Mouse (Mus musculus): ENCODE results near the gene Kcng1. TPM values are rescaled to one million over a fixed set of nuclear protein-coding genes. Genes with fewer than 3 reads are reported as not detected.

The Kcng1 gene
- polyA plus RNA-seq, 1 experiment from 2014 or later, result 0.10 TPM

DNA sequence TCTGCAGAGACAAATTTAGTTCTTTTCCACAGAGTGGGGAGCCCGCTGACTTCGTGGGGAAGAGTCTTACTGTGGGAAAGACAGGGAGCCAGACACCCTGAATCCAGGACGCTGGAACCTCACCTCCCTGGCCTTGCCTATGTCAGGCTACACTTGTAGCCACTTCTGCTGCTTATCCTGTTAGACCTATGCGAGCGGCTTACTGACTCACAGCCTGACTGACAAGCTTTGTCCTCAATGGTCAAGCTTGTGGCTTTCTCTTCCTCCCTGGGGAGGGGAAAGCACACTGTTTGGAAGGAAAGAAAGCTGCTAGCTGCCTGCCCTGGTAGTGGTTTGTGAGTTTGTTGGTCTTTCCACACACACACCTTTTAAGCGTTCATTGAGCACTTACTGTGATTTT, 11.0 kb upstream of the Kcng1 start:
- H3K4me1 ChIP-seq (replicated peaks), result 0 out of 2 replicates have a peak, but pooled peaks cover 3% of the 10 kb centered on the region
- no peak overlapping the region for H3K4me2 ChIP-seq
- H3K4me3 ChIP-seq (replicated peaks), result no peak overlapping the region
- no peak overlapping the region for H3K27ac ChIP-seq
- 0 out of 2 replicates have a peak, but pooled peaks cover 13% of the 10 kb centered on the region for H3K27me3 ChIP-seq
- ATAC-seq (ENCODE audit: low read depth), result no peak
- no peak overlapping the region for H3K9ac ChIP-seq
- WGBS (ENCODE audit: insufficient replicate concordance), result 13% methylated on average over 6 of the region's 6 CpGs
- no peak for DNase-seq
- H3K36me3 ChIP-seq, result no peaks in the 10 kb centered on the region
- peaks cover 6% of the 10 kb centered on the region; the same call in 1 of the 2 replicates for H3K9me3 ChIP-seq (replicated peaks)

DNA sequence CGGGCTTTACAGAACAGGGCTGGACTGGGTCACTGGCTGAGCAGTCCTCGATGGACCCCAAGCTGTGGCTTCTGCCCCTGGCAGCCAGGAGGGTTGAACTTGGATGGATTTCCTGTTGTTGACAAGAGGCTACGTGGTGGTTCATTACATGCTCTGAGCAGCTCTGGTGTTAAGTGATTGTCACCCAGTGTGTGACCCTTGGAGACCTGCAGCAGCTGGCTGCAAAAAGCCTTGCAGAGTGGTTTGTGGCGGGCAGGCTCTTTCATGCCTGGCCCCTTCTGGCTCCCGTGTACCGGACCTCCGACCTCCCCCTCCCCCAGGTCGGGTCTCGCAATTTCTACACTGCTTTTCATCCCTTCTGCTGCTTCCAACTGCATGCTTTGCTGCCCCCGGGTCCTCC, 10.5 kb upstream of the Kcng1 start:
- H3K27me3 ChIP-seq, result 0 out of 2 replicates have a peak, but pooled peaks cover 13% of the 10 kb centered on the region
- H3K9ac ChIP-seq, result no peak overlapping the region
- no peaks in the 10 kb centered on the region for H3K36me3 ChIP-seq
- 0 out of 2 replicates have a peak, but pooled peaks cover 3% of the 10 kb centered on the region for H3K4me1 ChIP-seq (replicated peaks)
- H3K4me2 ChIP-seq, result no peak overlapping the region
- no peak overlapping the region for H3K4me3 ChIP-seq (replicated peaks)
- H3K27ac ChIP-seq, result no peak overlapping the region
- WGBS (ENCODE audit: insufficient replicate concordance), result 5% methylated on average over 10 of the region's 10 CpGs
- H3K9me3 ChIP-seq (replicated peaks), result peaks cover 6% of the 10 kb centered on the region; the same call in 1 of the 2 replicates
- no peak for DNase-seq
- no peak for ATAC-seq (ENCODE audit: low read depth)

DNA sequence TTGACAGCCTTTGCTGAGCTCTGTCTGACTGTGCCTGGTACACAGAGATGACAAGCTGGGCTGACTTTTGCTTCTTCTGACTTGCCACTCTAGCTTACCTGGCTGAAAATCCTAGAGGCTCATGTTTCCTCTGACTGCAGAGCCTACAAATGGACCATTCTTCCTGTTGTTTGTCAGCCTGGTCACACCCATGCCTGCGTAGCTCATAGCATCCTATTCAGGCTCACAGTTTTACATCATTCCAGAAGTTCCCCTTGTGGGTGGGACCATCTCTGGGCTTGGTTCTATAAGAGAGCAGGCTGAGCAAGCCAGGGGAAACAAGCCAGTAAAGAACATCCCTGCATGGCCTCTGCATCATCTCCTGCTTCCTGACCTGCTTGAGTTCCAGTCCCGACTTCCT, 8.3 kb upstream of the Kcng1 start:
- Histone ChIP-seq H3K9ac (no peak overlapping the region), H3K4me2 (no peak overlapping the region), H3K27ac (no peak overlapping the region), H3K36me3 (no peaks in the 10 kb centered on the region), H3K4me3 (replicated peaks) (no peak overlapping the region), H3K4me1 (replicated peaks) (0 out of 2 replicates have a peak, but pooled peaks cover 3% of the 10 kb centered on the region), H3K27me3 (peaks cover 18% of the 10 kb centered on the region), H3K9me3 (replicated peaks) (peaks cover 6% of the 10 kb centered on the region; the same call in 1 of the 2 replicates)
- ATAC-seq (ENCODE audit: low read depth) (no peak), DNase-seq (no peak)
- 64% methylated on average over 2 of the region's 2 CpGs for WGBS (ENCODE audit: insufficient replicate concordance)

DNA sequence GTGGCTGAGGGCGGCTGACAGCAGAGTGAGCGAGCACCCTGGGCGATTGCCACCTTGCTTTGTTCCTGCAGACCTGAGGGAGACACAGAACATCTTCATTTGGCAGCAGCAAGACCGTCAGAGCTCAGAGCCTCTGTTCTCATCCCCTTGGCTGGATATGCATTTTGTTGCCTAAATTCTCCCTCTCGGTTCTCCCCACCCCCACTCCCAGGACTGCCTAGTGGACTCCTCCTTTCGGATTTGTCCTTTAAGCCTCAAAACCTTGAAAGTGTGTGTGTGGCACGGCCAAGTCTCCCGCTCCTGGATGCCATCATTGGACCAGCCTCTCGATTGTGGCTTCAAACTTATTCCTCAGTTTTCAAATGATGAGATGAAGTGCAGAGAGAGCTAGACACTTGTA, 7.5 kb upstream of the Kcng1 start:
- Histone ChIP-seq H3K27ac (no peak overlapping the region), H3K9ac (no peak overlapping the region), H3K4me1 (replicated peaks) (0 out of 2 replicates have a peak, but pooled peaks cover 3% of the 10 kb centered on the region), H3K9me3 (replicated peaks) (peaks cover 6% of the 10 kb centered on the region; the same call in 1 of the 2 replicates), H3K27me3 (peaks cover 21% of the 10 kb centered on the region), H3K36me3 (no peaks in the 10 kb centered on the region), H3K4me2 (no peak overlapping the region), H3K4me3 (replicated peaks) (no peak overlapping the region)
- WGBS (ENCODE audit: insufficient replicate concordance), result 43% methylated on average over 9 of the region's 9 CpGs
- DNase-seq (no peak), ATAC-seq (ENCODE audit: low read depth) (no peak)

DNA sequence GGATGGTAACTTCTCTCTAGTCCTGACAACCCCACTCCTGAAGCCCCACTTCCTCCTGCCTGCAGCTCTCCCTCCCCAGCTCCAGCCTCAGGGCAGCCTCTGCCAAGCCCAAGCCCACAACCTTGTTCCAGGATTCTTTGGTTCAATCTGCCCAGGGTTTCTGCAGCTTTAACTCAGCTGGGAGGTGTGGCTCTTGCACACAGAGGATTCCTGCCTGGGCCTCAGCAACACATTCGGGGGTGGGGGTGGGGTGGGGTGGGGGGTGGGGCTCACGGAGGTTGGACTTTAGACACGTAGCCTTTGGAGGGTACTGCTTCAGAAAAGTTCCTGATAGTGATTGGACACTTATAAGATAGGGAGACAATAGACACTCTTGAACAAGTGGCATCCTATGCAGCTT, 5.5 kb upstream of the Kcng1 start:
- Histone ChIP-seq H3K36me3 (no peaks in the 10 kb centered on the region), H3K27ac (no peak overlapping the region), H3K9ac (no peak overlapping the region), H3K4me2 (no peak overlapping the region), H3K9me3 (replicated peaks) (peaks cover 6% of the 10 kb centered on the region; the same call in 1 of the 2 replicates), H3K27me3 (peaks cover 35% of the 10 kb centered on the region), H3K4me3 (replicated peaks) (no peak overlapping the region), H3K4me1 (replicated peaks) (0 out of 2 replicates have a peak, but pooled peaks cover 2% of the 10 kb centered on the region)
- 22% methylated on average over 3 of the region's 3 CpGs for WGBS (ENCODE audit: insufficient replicate concordance)
- no peak for ATAC-seq (ENCODE audit: low read depth)
- DNase-seq, result no peak

DNA sequence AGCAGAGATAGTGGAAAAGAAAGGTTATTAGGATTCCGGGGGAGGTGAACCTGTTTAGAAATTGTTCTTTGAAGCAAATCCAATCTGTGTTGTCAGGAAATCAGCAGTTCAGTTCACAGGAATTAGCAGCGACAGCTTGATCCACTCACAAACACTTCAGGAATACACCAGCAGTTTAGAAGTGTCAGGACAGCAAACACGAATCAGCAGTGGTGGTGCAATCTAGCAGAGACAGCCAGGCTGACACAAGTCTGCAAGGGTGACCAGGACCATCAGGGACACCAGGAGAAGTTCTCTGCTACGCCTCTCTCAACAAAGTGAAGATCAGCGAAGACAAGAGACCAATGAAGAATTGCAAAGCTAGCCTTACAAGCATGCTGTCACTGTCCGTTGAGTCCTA, 3.6 kb upstream of the Kcng1 start:
- no peak overlapping the region for H3K4me2 ChIP-seq
- no peak overlapping the region for H3K27ac ChIP-seq
- 69% methylated on average over 6 of the region's 6 CpGs for WGBS (ENCODE audit: insufficient replicate concordance)
- H3K27me3 ChIP-seq, result peaks cover 53% of the 10 kb centered on the region
- H3K9ac ChIP-seq, result no peak overlapping the region
- H3K9me3 ChIP-seq (replicated peaks), result no peaks in the 10 kb centered on the region
- ATAC-seq (ENCODE audit: low read depth) (no peak), DNase-seq (no peak)
- no peaks in the 10 kb centered on the region for H3K36me3 ChIP-seq
- H3K4me3 ChIP-seq (replicated peaks), result no peak overlapping the region
- H3K4me1 ChIP-seq (replicated peaks), result 0 out of 2 replicates have a peak, but pooled peaks cover 5% of the 10 kb centered on the region

DNA sequence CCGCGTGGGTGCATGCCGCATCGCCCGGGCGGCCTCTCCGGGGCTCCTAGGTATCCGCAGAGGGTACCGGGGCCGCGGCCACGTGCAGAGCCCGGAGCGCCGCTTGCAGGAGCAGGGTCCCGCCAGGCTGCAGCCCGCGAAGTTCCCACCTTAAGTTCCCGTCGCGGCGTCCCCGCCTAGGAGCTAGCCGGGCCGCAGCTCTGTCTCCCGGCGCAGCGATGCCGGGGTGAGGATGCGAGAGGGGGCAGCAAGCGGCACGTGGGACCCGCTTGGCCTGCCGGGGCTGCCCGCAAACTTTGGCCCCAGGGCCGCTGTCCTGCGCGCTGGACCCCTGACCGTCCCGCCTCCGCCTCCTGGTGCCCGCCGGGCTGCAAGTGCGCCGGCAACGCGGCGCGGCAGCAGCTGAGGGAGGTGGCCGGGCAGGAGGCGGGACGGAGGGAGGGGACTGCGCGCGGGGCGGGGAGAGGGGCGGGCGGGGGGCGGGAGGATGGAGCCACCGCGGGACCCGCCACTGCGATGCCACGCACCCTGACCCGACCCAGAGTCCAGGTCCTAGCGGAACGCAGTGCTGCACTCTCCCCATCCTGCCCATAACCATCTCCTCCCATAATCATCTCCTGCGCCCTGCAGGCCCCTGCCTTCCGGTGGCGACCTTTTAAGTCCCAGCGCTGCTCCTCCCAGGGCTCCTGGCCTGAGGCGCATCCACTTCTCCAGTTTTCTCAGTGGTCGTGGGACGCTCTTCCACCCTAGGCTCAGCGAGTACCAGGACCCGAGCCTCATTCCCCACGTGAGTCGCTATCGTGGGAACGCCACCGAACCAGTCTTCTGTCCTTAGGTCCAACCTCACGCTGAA, 581 bp downstream of the Kcng1 start:
- Histone ChIP-seq H3K9me3 (replicated peaks) (no peaks in the 10 kb centered on the region), H3K27me3 (peaks cover 88% of the 10 kb centered on the region), H3K9ac (no peak overlapping the region), H3K27ac (no peak overlapping the region), H3K4me1 (replicated peaks) (0 out of 2 replicates have a peak, but pooled peaks cover 5% of the 10 kb centered on the region), H3K4me3 (replicated peaks) (peak overlapping the region; percentile 47), H3K4me2 (peak overlapping the region; percentile 63), H3K36me3 (no peaks in the 10 kb centered on the region)
- ATAC-seq (ENCODE audit: low read depth) (peak; percentile 41; the same call in 1 of the 2 replicates), DNase-seq (no peak)
- WGBS (ENCODE audit: insufficient replicate concordance), result 2% methylated on average over 72 of the region's 82 CpGs

DNA sequence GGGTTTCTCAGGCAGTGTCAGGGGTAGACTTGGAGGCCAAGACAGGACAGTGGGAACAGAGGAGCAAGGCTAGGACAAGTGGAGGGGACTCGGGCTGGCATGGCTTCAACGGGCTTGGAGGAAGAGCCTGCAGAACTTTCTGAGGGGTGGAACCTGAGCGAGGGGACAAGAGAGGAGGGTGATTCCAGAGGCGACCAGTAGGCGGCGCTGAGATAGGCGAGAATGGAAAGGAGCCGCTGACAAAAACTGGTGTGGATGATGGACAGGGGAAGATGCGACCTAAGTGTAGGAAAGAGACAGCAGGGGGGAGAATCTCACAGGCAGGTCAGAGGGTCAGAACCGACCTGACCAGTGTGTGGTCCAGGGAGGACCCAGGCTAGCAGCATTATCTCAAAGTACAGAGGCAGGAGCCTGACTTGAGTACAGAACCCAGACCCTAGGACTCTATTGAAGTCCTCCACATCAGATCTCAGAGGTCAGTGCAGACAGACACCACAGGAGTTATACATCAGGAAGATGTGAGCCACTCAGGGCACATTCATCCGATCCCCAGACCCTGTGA, 7.1 kb downstream of the Kcng1 start:
- Histone ChIP-seq H3K27me3 (peaks cover 77% of the 10 kb centered on the region), H3K4me2 (no peak overlapping the region), H3K4me1 (replicated peaks) (peaks cover 6% of the 10 kb centered on the region; the same call in 1 of the 2 replicates), H3K4me3 (replicated peaks) (no peak overlapping the region), H3K27ac (no peak overlapping the region), H3K9me3 (replicated peaks) (no peaks in the 10 kb centered on the region), H3K9ac (no peak overlapping the region), H3K36me3 (no peaks in the 10 kb centered on the region)
- DNase-seq (peak; percentile 15), ATAC-seq (ENCODE audit: low read depth) (no peak)
- 3% methylated on average over 11 of the region's 11 CpGs for WGBS (ENCODE audit: insufficient replicate concordance)

DNA sequence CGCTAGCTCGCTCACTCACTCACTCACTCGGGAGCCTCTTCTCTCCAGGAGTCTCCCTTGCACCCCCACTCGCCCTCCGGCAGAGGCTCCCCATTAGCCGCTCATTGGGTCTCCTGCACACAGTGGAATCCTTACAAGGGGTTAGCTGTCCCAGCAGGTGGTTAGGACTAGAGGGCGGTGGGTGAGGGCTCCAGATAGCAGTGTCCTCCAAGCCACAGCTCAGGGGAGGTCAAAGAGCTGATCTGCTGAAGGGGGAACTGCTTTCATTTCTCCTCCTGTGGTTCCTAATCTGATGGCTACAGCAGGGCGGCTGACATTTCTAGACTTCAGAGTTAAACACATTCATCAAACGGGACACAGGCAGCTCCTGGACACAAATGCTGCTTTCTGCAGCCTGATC, 8.1 kb downstream of the Kcng1 start:
- Histone ChIP-seq H3K4me1 (replicated peaks) (peaks cover 6% of the 10 kb centered on the region; the same call in 1 of the 2 replicates), H3K9me3 (replicated peaks) (no peaks in the 10 kb centered on the region), H3K4me3 (replicated peaks) (no peak overlapping the region), H3K4me2 (no peak overlapping the region), H3K27me3 (peaks cover 77% of the 10 kb centered on the region), H3K36me3 (no peaks in the 10 kb centered on the region), H3K27ac (no peak overlapping the region), H3K9ac (no peak overlapping the region)
- WGBS (ENCODE audit: insufficient replicate concordance), result 7% methylated on average over 9 of the region's 9 CpGs
- ATAC-seq (ENCODE audit: low read depth) (no peak), DNase-seq (no peak)

DNA sequence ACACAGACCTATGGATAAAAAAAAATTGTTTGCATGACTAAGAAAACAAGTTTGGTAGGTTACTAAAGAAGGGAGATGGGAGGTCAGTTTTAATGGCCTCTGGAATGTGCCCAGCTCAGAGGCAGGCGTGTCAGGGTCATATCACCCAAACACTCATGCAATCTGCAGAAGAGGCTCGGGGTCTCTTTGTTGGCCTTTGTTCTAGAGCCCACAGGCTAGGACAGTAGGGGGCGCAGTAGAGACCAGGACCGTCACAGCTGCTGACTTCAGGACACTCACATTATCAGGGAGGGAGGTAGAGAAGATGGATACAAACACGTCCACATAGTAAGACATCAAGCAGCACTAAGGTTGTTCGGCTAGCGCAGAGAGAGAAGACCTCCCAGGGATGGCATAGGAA, 13.5 kb downstream of the Kcng1 start:
- Histone ChIP-seq H3K4me3 (replicated peaks) (no peak overlapping the region), H3K27ac (no peak overlapping the region)

DNA sequence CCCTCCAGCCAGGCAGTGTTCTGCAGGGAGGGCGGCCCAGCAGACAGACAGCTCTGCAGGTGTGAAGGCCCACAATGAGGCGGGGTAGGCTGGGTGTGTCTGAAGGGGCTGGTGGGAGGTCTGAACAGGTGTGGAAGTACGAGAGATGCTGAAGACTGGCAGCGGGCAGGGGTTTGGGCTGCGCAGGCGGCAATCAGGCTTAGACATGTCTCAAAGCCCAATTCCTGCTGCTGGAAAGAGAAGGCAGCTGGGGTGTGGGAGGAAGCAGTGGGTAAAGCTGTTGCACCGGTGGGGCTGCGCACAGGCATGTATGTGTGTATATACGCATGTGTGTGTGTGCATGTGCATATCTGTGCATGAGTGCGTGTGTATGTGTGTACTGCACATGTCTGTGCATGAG, 20.6 kb downstream of the Kcng1 start:
- Histone ChIP-seq H3K4me2 (no peak overlapping the region), H3K9me3 (replicated peaks) (no peaks in the 10 kb centered on the region), H3K36me3 (no peaks in the 10 kb centered on the region), H3K9ac (no peak overlapping the region), H3K27ac (no peak overlapping the region), H3K4me1 (replicated peaks) (no peaks in the 10 kb centered on the region), H3K4me3 (replicated peaks) (no peak overlapping the region), H3K27me3 (peaks cover 28% of the 10 kb centered on the region)
- 70% methylated on average over 10 of the region's 10 CpGs for WGBS (ENCODE audit: insufficient replicate concordance)
- ATAC-seq (ENCODE audit: low read depth) (no peak), DNase-seq (no peak)

More for the DNA sequence above, 13.5 kb downstream of the Kcng1 start:
- H3K9me3 ChIP-seq (replicated peaks), result no peaks in the 10 kb centered on the region
- H3K4me1 ChIP-seq (replicated peaks), result no peaks in the 10 kb centered on the region
- WGBS (ENCODE audit: insufficient replicate concordance), result 20% methylated on average over 7 of the region's 7 CpGs
- H3K27me3 ChIP-seq, result peaks cover 29% of the 10 kb centered on the region
- no peak overlapping the region for H3K4me2 ChIP-seq
- H3K9ac ChIP-seq, result no peak overlapping the region
- DNase-seq (no peak), ATAC-seq (ENCODE audit: low read depth) (no peak)
- H3K36me3 ChIP-seq, result no peaks in the 10 kb centered on the region

All from liver, embryonic 13.5 days (tissue).